Mouse (Mus musculus) CH12.LX (cell line): ENCODE results near the gene Pde6b.

Experiments
- CTCF ChIP-seq, 2 experiments: IDR thresholded peaks in 1 of 2; conservative IDR thresholded peaks in 1 of 2; 2 replicates each; pipeline ENCODE4 v1.5.1; 2011 to 2012; ENCODE audit warnings: low read depth in 2 of 2, low read length in 2 of 2, improper control_type of control experiment in 1 of 2, inconsistent platforms in 1 of 2, mild to moderate bottlenecking in 1 of 2, moderate library complexity in 1 of 2
- MAX ChIP-seq: IDR thresholded peaks from 2 replicates; pipeline ENCODE4 v1.6.1; 2011; ENCODE audit warnings: low read length, improper control_type of control experiment
- MAZ ChIP-seq: IDR thresholded peaks from 2 replicates; pipeline ENCODE4 v1.6.1; 2012; ENCODE audit warnings: low read depth, mild to moderate bottlenecking, inconsistent platforms, low read length, improper control_type of control experiment, moderate library complexity
- POLR2AphosphoS2 ChIP-seq: IDR thresholded peaks from 2 replicates; pipeline ENCODE4 v1.6.1; 2011; ENCODE audit warnings: low read depth, low read length, improper control_type of control experiment
- TBP ChIP-seq: conservative IDR thresholded peaks from 2 replicates; pipeline ENCODE4 v1.6.1; 2011; ENCODE audit warnings: low read depth, low read length, improper control_type of control experiment

DNA sequence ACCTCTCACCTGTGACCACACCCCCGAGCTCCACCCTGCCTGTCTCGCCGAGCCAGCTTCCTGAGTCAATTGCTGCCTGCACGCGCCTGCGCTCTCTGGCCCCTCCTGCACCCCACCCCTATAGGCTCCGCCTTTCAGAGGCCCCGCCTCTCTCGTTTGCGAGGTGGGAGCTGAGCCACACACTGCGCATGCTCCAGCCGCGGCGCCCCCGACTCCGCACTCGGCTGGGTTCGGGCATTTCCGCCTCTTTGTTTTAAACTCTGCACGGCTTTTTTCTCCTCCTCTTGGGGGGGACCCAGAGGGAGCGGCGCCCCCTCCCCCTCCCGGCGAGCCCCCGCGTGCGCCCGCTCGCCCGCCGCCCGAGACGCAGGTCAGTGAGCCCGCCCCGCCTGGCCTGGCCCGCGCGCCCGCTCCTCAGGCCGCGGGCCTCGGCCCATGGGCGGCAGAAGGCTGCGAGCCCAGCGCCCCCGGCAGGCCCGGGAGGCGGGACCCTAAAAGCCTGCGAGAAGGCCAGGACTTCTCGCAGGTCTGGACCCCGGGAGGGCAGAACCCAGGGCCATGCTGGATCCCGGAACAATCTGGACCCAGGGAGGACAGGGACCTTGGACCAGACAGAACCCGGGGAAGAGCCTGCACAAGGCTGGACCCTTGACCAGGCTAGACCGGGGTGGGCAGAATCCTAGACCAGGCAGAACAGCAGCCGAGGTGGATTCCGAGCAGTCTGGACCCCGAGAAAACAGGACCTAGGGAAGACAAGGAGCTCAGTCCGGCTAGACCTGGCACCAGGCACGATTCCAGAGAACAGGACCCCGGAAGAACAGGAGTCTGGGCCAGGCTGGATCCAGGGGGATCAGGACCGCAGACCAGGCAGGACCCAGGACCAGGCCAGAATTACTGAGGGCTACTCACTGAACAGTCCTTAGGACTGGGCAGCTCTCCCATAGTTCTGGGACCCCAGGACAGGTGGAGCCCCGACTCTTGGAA is 73.2 kb downstream of the Pde6b start, which contains the start of gene Pcgf3:
- no peak for TF ChIP-seq TBP
- TF ChIP-seq MAX: peak; percentile 33; the same call in 1 of the 2 replicates
- no peak for TF ChIP-seq CTCF (conservative IDR thresholded peaks at IDR 0.05 in 1 of 2, IDR thresholded peaks at IDR 0.05 in 1 of 2; ENCODE audit: low read depth in 2 of 2, low read length in 2 of 2)
- no peak for TF ChIP-seq POLR2AphosphoS2
- peak; percentile 81 for TF ChIP-seq MAZ
